Mouse (Mus musculus) ovary, adult 18-20 months (tissue): ENCODE data around the gene Pbx1.

Experiments used
- DNase-seq: peaks from one replicate; pipeline ENCODE4 v3.0.0; 2022; ENCODE audit warnings: low spot score, mixed read lengths

The Pbx1 gene

GRCm38 (mm10) chr1:168425017-168425705, 6.9 kb downstream of the Pbx1 start:
- DNase-seq = no peak

- peak; percentile 37 for DNase-seq
Observed at GRCm38 (mm10) chr1:168423389-168423930, 8.6 kb downstream of the Pbx1 start.

- DNase-seq = no peak
Observed at GRCm38 (mm10) chr1:168418903-168419302, 13.2 kb downstream of the Pbx1 start.

GRCm38 (mm10) chr1:168417626-168418025, 14.4 kb downstream of the Pbx1 start:
- no peak for DNase-seq

- DNase-seq = no peak
Observed at GRCm38 (mm10) chr1:168416729-168417437, 15.2 kb downstream of the Pbx1 start.

GRCm38 (mm10) chr1:168410611-168411010, 21.5 kb downstream of the Pbx1 start:
- DNase-seq = no peak

- no peak for DNase-seq
Observed at GRCm38 (mm10) chr1:168410054-168410453, 22.0 kb downstream of the Pbx1 start.

GRCm38 (mm10) chr1:168408757-168409156, 23.3 kb downstream of the Pbx1 start:
- no peak for DNase-seq

- no peak for DNase-seq
Observed at GRCm38 (mm10) chr1:168407958-168408357, 24.1 kb downstream of the Pbx1 start.

- DNase-seq = no peak
Observed at GRCm38 (mm10) chr1:168406291-168406675, 25.8 kb downstream of the Pbx1 start.

GRCm38 (mm10) chr1:168405645-168406290, 26.3 kb downstream of the Pbx1 start:
- DNase-seq = no peak

- DNase-seq = no peak
Observed at GRCm38 (mm10) chr1:168403529-168403928, 28.5 kb downstream of the Pbx1 start.

GRCm38 (mm10) chr1:168402683-168403082, 29.4 kb downstream of the Pbx1 start:
- DNase-seq = no peak

- DNase-seq = no peak
Observed at GRCm38 (mm10) chr1:168395523-168396159, 36.4 kb downstream of the Pbx1 start.

- DNase-seq = no peak
Observed at GRCm38 (mm10) chr1:168394535-168394934, 37.5 kb downstream of the Pbx1 start.

GRCm38 (mm10) chr1:168393456-168393855, 38.6 kb downstream of the Pbx1 start:
- peak; percentile 48 for DNase-seq

GRCm38 (mm10) chr1:168392500-168392853, 39.6 kb downstream of the Pbx1 start:
- no peak for DNase-seq

- peak; percentile 40 for DNase-seq
Observed at GRCm38 (mm10) chr1:168391617-168392499, 40.2 kb downstream of the Pbx1 start.

- DNase-seq = no peak
Observed at GRCm38 (mm10) chr1:168390748-168391147, 41.3 kb downstream of the Pbx1 start.

GRCm38 (mm10) chr1:168386159-168386558, 45.9 kb downstream of the Pbx1 start:
- no peak for DNase-seq

GRCm38 (mm10) chr1:168384594-168384955, 47.5 kb downstream of the Pbx1 start:
- DNase-seq = no peak
